Mouse (Mus musculus): ENCODE measurements around the gene Tmppe.
"Not testable (repeated sequence)": the region's sequence is repeated elsewhere in the genome, so short reads cannot be mapped to it uniquely, and the experiment has no call there.

The Tmppe gene
- long read RNA-seq, experiment 1, partial matches to known transcripts, result 0 of 3 reads
- long read RNA-seq, experiment 1, other reads (novel, unspliced or antisense), result 1 of 3 reads
- long read RNA-seq, experiment 2, partial matches to known transcripts, result 0 of 6 reads
- long read RNA-seq, experiment 2, other reads (novel, unspliced or antisense), result 5 of 6 reads

- intact Hi-C loops (cut with DNase I), result no loop called here
These were observed at the start of gene Tmppe, which contains the start of gene Glb1 for GRCm38 (mm10) chr9:114400949-114401684. Gene Tmppe, plus strand, starts transcription at chr9:114401105. Gene Glb1, plus strand, starts transcription at chr9:114401076.

GRCm38 (mm10) chr9:114367783-114368470, 33.0 kb upstream of the Tmppe start:
- intact Hi-C loops (cut with DNase I), result no loop called here

- intact Hi-C loops (cut with DNase I), result no loop called here
These were observed 32.4 kb upstream of the Tmppe start for GRCm38 (mm10) chr9:114368471-114368858.

- intact Hi-C loops (cut with DNase I), result not testable (repeated sequence)
These were observed 31.5 kb upstream of the Tmppe start for GRCm38 (mm10) chr9:114369389-114369788.

GRCm38 (mm10) chr9:114371717-114372116, 29.2 kb upstream of the Tmppe start:
- intact Hi-C loops (cut with DNase I), result not testable (repeated sequence)

DNA sequence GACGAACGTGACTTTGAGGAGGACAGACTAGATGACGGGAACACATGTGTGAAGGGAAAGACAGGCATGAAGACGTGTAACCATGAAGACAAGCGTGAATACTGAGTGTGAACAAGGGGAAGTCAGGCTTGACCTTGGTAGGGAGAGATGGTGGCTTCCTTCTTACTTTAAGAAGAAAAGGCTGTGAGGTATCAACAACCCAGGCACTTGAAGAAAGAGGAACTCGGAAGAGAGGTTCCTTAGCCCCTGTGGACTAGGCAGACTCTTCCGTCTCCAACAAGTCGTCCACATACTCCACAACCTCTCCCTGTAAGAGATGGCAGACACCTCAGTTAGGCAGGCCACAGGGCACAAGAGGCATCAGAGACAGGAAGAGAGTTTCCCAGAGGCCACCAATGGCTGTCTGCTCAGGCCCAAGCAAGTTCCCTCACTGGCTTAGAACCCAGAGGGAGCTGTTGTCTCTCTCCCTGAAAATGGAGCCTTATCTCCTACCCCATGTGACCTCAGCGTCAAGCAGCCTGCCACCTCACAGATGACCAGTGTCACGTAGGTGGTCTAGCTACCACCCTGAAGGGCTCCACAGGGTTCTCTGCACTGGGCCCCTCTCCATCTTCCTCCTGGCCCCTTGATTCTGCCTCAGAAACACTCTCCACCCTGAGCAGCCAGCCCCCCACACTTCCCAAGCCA, 25.5 kb upstream of the Tmppe start:
- intact Hi-C loops (cut with DNase I), result no loop called here

- intact Hi-C loops (cut with DNase I), result no loop called here
These were observed 23.7 kb upstream of the Tmppe start for GRCm38 (mm10) chr9:114377168-114377567.

DNA sequence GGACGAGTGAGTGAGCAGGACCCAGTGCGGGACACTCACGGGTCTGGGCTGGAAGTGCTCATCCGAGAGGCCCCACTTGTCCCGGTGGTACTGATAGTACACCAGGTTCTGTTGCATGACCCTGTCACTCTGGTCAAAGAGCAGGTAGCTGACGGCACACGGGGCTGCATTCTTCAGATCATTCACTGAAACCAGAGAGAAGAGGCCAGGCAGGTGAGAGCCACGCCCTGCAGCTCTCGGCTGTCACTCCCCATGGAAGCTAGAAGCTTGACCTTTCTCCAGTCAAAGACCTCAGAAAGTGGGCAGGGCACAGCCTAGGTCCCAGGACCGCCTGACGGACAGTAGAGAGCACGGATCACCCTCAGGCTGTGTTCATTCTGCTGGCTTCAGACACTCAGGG, 21.0 kb upstream of the Tmppe start:
- intact Hi-C loops (cut with DNase I), result loop anchor here (2.0 kb wide), 1 partner anchor 61 kb away; no protein-coding TSS in a partner anchor

DNA sequence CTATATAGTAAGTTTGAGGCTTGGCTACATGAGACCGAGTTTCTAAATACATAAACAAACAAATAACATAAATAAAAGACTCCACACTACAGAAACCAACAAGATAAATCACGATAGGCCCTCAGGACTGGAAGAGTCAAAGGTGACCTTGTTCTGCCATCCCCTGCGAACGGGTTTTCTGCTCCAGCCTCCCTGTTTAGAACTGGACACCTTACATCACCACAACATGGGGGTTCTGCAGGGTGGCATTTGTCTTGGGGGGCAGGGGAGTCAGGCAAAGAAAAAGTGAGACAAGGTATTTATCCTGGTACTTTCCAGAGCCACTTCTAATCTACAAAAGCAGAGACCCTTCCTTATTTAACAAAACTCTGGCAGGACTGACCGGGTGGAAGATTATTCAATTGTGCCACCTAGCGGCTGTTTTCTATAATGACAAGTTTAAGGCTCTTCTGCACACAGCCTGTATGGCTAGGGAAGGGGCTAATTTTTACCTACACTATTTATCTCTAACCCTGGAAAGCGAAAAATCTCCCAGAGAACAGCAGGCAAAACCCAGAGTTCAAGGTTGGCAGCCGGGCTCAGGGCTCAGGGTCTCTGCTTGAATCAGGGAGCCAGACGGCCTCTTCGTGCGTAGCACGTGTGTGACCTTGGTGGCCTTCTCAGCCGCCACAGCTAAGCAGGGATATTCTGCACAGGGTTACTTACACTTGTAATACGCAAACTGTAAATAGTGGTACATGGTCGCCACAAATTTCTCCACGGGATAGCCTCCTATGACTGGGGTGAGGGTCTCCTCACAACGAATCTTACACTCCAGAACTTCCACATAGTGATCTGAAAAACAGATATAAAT, 19.8 kb upstream of the Tmppe start:
- intact Hi-C loops (cut with DNase I), result loop anchor here (2.0 kb wide), 1 partner anchor 62 kb away; no protein-coding TSS in a partner anchor

DNA sequence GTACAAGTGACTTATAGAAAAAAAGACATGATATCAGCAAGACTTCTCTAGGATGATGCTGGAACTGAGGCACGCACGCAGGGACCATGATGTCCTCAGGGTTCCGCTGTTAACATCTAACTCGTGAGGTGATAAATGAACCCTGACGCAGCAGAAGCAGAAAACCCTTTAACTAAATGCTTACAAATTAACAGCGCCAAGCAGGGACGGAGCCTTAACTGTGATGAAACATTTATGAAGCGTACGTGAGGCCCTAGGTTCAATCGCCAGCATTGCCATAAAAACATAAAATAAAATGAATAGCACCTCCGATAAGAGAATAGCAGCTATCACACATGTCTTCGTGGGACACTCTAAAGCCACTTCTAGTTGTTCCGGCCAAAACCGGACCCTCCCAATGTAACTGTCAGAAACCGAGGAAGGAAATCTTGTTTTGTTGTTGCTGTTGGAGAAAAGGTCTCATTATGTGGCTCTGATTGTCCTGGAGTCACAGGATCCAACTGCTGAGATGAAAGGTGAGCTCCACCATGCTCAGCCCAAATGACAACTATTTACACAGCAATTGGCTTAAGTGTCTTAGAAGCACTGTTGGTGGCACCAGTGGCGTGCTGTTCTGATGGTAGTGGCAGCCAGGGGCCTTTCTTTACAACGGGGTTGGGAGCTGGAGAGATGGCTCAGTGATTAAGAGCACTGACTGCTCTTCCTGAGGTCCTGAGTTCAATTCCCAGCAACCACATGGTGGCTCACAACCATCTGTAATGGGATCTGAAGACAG, 17.8 kb upstream of the Tmppe start:
- intact Hi-C loops (cut with DNase I), result no loop called here

DNA sequence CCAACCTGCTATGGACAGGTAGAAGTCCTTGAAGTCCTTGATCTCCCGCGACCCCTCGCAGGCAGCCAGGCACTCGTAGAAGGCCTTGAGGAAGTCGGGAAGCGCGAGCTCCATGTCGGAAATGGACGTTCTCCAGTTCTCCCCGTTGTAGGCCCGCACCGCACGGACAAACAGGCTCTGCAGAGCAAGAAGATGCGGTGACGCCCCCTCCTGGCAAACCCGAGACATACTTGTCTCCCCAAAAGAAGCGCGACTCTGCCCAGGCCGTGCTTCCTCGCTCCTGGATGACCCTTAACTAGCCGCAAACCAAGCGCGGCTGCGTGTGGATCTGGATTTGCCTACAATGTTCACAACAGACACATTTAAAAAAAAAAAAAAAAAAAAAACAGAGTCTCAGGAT, 16.2 kb upstream of the Tmppe start:
- intact Hi-C loops (cut with DNase I), result no loop called here

DNA sequence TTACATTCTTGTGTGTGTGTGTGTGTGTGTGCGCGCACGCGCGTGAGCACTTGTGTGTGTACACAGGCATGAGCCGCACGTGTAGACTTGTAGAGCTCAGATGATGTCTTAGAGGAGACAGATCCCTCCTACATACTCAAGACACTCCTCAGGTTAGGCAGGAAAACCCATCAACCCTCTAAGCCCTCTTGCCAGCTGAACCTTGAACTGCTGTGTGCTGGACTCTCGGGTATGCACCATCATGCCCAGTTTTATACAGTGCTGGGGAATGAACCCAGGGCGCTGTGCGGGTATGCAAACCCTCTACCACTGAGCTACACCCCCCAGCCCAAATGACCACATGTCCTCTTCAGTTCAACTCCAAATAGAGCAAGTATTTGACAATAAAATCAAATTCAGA, 15.7 kb upstream of the Tmppe start:
- intact Hi-C loops (cut with DNase I), result no loop called here

- intact Hi-C loops (cut with DNase I), result no loop called here
These were observed 13.8 kb upstream of the Tmppe start for GRCm38 (mm10) chr9:114387086-114387485.

DNA sequence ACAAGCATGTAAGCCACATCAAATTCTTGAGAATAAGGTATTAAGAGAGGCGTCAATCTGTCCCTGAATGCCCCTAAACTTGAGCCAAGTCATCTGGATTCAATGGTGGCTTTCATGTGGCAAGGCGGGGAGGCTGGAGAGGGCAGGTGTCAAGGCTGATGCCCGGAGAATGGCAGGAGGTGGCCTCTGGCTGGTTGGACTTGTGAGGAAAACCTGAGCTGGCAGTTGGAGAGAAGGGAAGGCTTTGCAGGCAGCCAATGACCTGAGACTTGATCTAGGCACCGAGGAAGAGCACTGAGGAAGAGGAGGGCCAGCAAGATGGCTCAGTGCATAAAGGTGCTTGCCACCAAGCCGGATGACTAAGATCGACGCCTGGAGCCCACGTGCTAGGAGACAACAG, 12.6 kb upstream of the Tmppe start:
- intact Hi-C loops (cut with DNase I), result no loop called here

GRCm38 (mm10) chr9:114388701-114389370, 12.1 kb upstream of the Tmppe start:
- intact Hi-C loops (cut with DNase I), result no loop called here

- intact Hi-C loops (cut with DNase I), result no loop called here
These were observed 11.5 kb upstream of the Tmppe start for GRCm38 (mm10) chr9:114389371-114389904.

DNA sequence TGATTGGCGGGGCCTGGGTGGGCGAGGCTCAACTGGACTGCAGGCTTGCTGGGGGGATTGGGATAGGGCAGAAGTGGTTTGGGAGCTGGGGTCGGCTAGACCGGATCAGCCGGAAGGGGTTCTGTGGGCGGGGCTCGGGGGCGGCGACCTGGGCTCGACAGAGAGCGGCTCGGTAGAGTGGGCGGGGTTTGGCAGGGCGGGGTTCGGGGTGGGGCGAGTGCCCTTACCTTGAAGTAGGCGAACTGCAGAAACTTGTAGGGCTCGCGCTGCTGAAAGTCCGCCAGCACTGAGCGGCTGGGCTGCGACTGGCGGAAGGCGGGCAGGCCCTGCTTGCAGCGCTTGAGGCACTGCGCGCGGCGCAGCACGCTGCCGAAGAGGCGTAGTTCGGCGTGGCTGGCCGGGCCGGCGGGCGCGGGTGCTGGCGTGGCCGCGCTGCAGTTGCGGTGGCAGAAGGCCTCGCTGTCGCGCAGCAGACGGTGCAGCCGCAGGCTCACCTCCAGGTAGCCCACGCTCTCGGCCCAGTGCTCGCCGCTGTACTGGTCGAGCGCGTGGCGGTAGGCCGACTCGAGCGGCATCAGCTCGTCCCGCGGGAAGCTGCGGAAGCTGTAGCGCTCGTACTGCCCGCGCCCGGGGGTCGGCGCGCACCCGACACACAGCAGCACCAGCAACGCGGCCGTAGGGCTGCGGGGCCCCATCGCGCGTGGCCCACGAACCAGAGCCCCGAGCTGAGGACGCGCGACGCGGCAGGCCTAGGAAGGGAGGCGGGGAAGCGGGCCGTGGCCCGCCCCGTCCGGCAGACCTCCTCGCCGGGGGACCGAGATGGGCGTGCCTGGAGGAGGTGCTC, 10.8 kb upstream of the Tmppe start, which contains the start of gene Crtap:
Gene Crtap, minus strand, starts transcription at position 771 of the 844 bp plus-strand sequence.
- intact Hi-C loops (cut with DNase I), result no loop called here

DNA sequence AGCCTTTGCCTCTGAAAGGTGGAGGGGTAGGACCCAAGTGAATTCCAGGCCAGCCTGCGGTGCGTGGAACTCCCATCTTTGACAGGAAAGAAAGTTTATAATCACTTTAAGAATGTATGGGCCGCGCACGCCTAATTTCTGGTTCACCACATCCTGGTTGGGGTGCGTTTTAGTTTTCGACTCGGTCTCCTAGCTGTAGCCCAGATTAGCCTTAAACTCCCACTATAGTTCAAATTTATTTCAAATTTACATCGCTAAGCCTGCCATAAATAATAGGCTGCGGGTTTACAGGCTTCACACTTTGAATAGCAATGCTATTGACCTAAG, 10.2 kb upstream of the Tmppe start:
- intact Hi-C loops (cut with DNase I), result no loop called here
